Mouse (Mus musculus): ENCODE results near the gene Rccd1. TPM values are rescaled to one million over a fixed set of nuclear protein-coding genes. Genes with fewer than 3 reads are reported as not detected.

The Rccd1 gene
- polyA plus RNA-seq, 1 experiment from 2014 or later = 2.3 TPM

GRCm38 (mm10) chr7:80283226-80283918 is 40.9 kb downstream of the Rccd1 start:
- Histone ChIP-seq H3K4me3 (ENCODE audit: low read depth, low read length) (no peak overlapping the region), H3K9me3 (replicated peaks; ENCODE audit: control insufficient read depth, low read length) (no peaks in the 10 kb centered on the region), H3K4me2 (ENCODE audit: low read depth, low read length) (no peak overlapping the region), H3K9ac (ENCODE audit: low read depth, low read length) (no peak overlapping the region), H3K27me3 (ENCODE audit: control insufficient read depth, insufficient read depth, low read depth, low read length) (no peaks in the 10 kb centered on the region), H3K4me1 (ENCODE audit: control insufficient read depth, low read depth, low read length) (peaks cover 13% of the 10 kb centered on the region), H3K27ac (ENCODE audit: low read length) (0 out of 2 replicates have a peak overlapping the region, but pooled peaks have one; percentile 1), H3K36me3 (ENCODE audit: control insufficient read depth, insufficient read depth) (peaks cover 12% of the 10 kb centered on the region)
- 61% methylated on average over 3 of the region's 3 CpGs for WGBS (ENCODE audit: insufficient replicate concordance)
- peak; percentile 80 for ATAC-seq (ENCODE audit: low read depth)

GRCm38 (mm10) chr7:80281646-80282045 is 42.6 kb downstream of the Rccd1 start:
- Histone ChIP-seq H3K4me1 (ENCODE audit: control insufficient read depth, low read depth, low read length) (peaks cover 11% of the 10 kb centered on the region), H3K9ac (ENCODE audit: low read depth, low read length) (no peak overlapping the region), H3K9me3 (replicated peaks; ENCODE audit: control insufficient read depth, low read length) (no peaks in the 10 kb centered on the region), H3K4me2 (ENCODE audit: low read depth, low read length) (no peak overlapping the region), H3K4me3 (ENCODE audit: low read depth, low read length) (no peak overlapping the region), H3K27me3 (ENCODE audit: control insufficient read depth, insufficient read depth, low read depth, low read length) (no peaks in the 10 kb centered on the region), H3K27ac (ENCODE audit: low read length) (no peak overlapping the region), H3K36me3 (ENCODE audit: control insufficient read depth, insufficient read depth) (peaks cover 8% of the 10 kb centered on the region; the same call in 1 of the 2 replicates)
- WGBS (ENCODE audit: insufficient replicate concordance) = 75% methylated on average over 3 of the region's 3 CpGs
- no peak for ATAC-seq (ENCODE audit: low read depth)

GRCm38 (mm10) chr7:80280998-80281397 is 43.3 kb downstream of the Rccd1 start:
- Histone ChIP-seq H3K4me2 (ENCODE audit: low read depth, low read length) (no peak overlapping the region), H3K4me1 (ENCODE audit: control insufficient read depth, low read depth, low read length) (peaks cover 10% of the 10 kb centered on the region), H3K27me3 (ENCODE audit: control insufficient read depth, insufficient read depth, low read depth, low read length) (no peaks in the 10 kb centered on the region), H3K36me3 (ENCODE audit: control insufficient read depth, insufficient read depth) (peaks cover 10% of the 10 kb centered on the region), H3K27ac (ENCODE audit: low read length) (no peak overlapping the region), H3K9me3 (replicated peaks; ENCODE audit: control insufficient read depth, low read length) (no peaks in the 10 kb centered on the region), H3K9ac (ENCODE audit: low read depth, low read length) (no peak overlapping the region), H3K4me3 (ENCODE audit: low read depth, low read length) (no peak overlapping the region)
- ATAC-seq (ENCODE audit: low read depth) = no peak
- WGBS (ENCODE audit: insufficient replicate concordance) = 59% methylated on average over 2 of the region's 2 CpGs

- Histone ChIP-seq H3K36me3 (ENCODE audit: control insufficient read depth, insufficient read depth) (peaks cover 8% of the 10 kb centered on the region), H3K4me3 (ENCODE audit: low read depth, low read length) (no peak overlapping the region), H3K9ac (ENCODE audit: low read depth, low read length) (no peak overlapping the region), H3K4me2 (ENCODE audit: low read depth, low read length) (no peak overlapping the region), H3K27ac (ENCODE audit: low read length) (no peak overlapping the region), H3K27me3 (ENCODE audit: control insufficient read depth, insufficient read depth, low read depth, low read length) (no peaks in the 10 kb centered on the region), H3K9me3 (replicated peaks; ENCODE audit: control insufficient read depth, low read length) (no peaks in the 10 kb centered on the region), H3K4me1 (ENCODE audit: control insufficient read depth, low read depth, low read length) (peaks cover 10% of the 10 kb centered on the region)
- 82% methylated on average over 10 of the region's 10 CpGs for WGBS (ENCODE audit: insufficient replicate concordance)
- ATAC-seq (ENCODE audit: low read depth) = no peak
Measured at GRCm38 (mm10) chr7:80280032-80280431, 44.2 kb downstream of the Rccd1 start.

GRCm38 (mm10) chr7:80276374-80276773 is 47.9 kb downstream of the Rccd1 start:
- H3K36me3 ChIP-seq (ENCODE audit: control insufficient read depth, insufficient read depth) = peaks cover 16% of the 10 kb centered on the region
- no peak overlapping the region for H3K4me3 ChIP-seq (ENCODE audit: low read depth, low read length)
- no peak overlapping the region for H3K27ac ChIP-seq (ENCODE audit: low read length)
- ATAC-seq (ENCODE audit: low read depth) = no peak
- no peaks in the 10 kb centered on the region for H3K4me1 ChIP-seq (ENCODE audit: control insufficient read depth, low read depth, low read length)
- H3K4me2 ChIP-seq (ENCODE audit: low read depth, low read length) = no peak overlapping the region
- H3K9ac ChIP-seq (ENCODE audit: low read depth, low read length) = no peak overlapping the region
- H3K27me3 ChIP-seq (ENCODE audit: control insufficient read depth, insufficient read depth, low read depth, low read length) = no peaks in the 10 kb centered on the region
- no peaks in the 10 kb centered on the region for H3K9me3 ChIP-seq (replicated peaks; ENCODE audit: control insufficient read depth, low read length)
- 52% methylated on average over 4 of the region's 4 CpGs for WGBS (ENCODE audit: insufficient replicate concordance)

GRCm38 (mm10) chr7:80273456-80273855 is 50.8 kb downstream of the Rccd1 start:
- WGBS (ENCODE audit: insufficient replicate concordance) = 70% methylated on average over 2 of the region's 2 CpGs
- ATAC-seq (ENCODE audit: low read depth) = no peak
- peaks cover 16% of the 10 kb centered on the region for H3K36me3 ChIP-seq (ENCODE audit: control insufficient read depth, insufficient read depth)

GRCm38 (mm10) chr7:80269751-80270255 is 54.5 kb downstream of the Rccd1 start:
- H3K4me2 ChIP-seq (ENCODE audit: low read depth, low read length) = peak overlapping the region; percentile 81
- peak overlapping the region; percentile 76 for H3K9ac ChIP-seq (ENCODE audit: low read depth, low read length)
- no peaks in the 10 kb centered on the region for H3K9me3 ChIP-seq (replicated peaks; ENCODE audit: control insufficient read depth, low read length)
- H3K27ac ChIP-seq (ENCODE audit: low read length) = peak overlapping the region; percentile 55
- no peaks in the 10 kb centered on the region for H3K27me3 ChIP-seq (ENCODE audit: control insufficient read depth, insufficient read depth, low read depth, low read length)
- peak; percentile 56 for ATAC-seq (ENCODE audit: low read depth)
- under 1% methylated on average over 23 of the region's 23 CpGs for WGBS (ENCODE audit: insufficient replicate concordance)
- peaks cover 20% of the 10 kb centered on the region for H3K4me1 ChIP-seq (ENCODE audit: control insufficient read depth, low read depth, low read length)
- peaks cover 26% of the 10 kb centered on the region for H3K36me3 ChIP-seq (ENCODE audit: control insufficient read depth, insufficient read depth)
- peak overlapping the region; percentile 80 for H3K4me3 ChIP-seq (ENCODE audit: low read depth, low read length)

More at GRCm38 (mm10) chr7:80273456-80273855, 50.8 kb downstream of the Rccd1 start:
- no peak overlapping the region for H3K9ac ChIP-seq (ENCODE audit: low read depth, low read length)
- H3K4me1 ChIP-seq (ENCODE audit: control insufficient read depth, low read depth, low read length) = peaks cover 18% of the 10 kb centered on the region
- no peak overlapping the region for H3K4me3 ChIP-seq (ENCODE audit: low read depth, low read length)
- no peaks in the 10 kb centered on the region for H3K9me3 ChIP-seq (replicated peaks; ENCODE audit: control insufficient read depth, low read length)
- H3K4me2 ChIP-seq (ENCODE audit: low read depth, low read length) = no peak overlapping the region
- no peaks in the 10 kb centered on the region for H3K27me3 ChIP-seq (ENCODE audit: control insufficient read depth, insufficient read depth, low read depth, low read length)
- no peak overlapping the region for H3K27ac ChIP-seq (ENCODE audit: low read length)

GRCm38 (mm10) chr7:80268897-80269750 is 55.1 kb downstream of the Rccd1 start, which contains the start of gene Vps33b:
TSS of gene Vps33b (plus strand) at chr7:80269649.
- H3K36me3 ChIP-seq (ENCODE audit: control insufficient read depth, insufficient read depth) = peaks cover 27% of the 10 kb centered on the region
- peak; percentile 96 for ATAC-seq (ENCODE audit: low read depth)
- peaks cover 20% of the 10 kb centered on the region for H3K4me1 ChIP-seq (ENCODE audit: control insufficient read depth, low read depth, low read length)
- peak within 1 kb of the TSS; percentile 76 for H3K9ac ChIP-seq (ENCODE audit: low read depth, low read length)
- H3K4me3 ChIP-seq (ENCODE audit: low read depth, low read length) = peak within 1 kb of the TSS; percentile 80
- peak within 1 kb of the TSS; percentile 75 for H3K27ac ChIP-seq (ENCODE audit: low read length)
- WGBS (ENCODE audit: insufficient replicate concordance) = 3% methylated on average over 21 of the region's 21 CpGs
- H3K4me2 ChIP-seq (ENCODE audit: low read depth, low read length) = peak within 1 kb of the TSS; percentile 81
- H3K27me3 ChIP-seq (ENCODE audit: control insufficient read depth, insufficient read depth, low read depth, low read length) = no peaks in the 10 kb centered on the region
- H3K9me3 ChIP-seq (replicated peaks; ENCODE audit: control insufficient read depth, low read length) = no peaks in the 10 kb centered on the region
